Mouse (Mus musculus): ENCODE results near the gene P2rx7.

DNA sequence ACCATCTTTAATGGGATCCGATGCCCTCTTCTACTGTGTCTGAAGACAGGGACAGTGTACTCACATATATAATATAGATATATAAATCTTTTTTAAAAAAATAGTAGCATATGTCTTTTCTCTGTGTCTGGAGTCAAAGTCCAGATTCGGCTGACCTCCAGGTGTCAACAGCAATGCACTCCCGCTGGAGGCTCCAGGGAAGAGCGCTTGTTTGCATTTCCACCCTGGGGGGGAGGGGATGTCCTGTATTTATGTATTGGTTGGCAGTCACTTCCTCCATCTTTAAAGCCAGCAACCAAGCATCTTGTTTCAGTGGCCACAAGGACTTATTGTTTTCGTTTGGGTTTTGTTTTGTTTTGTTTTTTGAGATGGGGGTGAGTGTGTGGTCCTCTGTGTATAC is 21.3 kb downstream of the P2rx7 start:
- TF ChIP-seq CTCF (IDR thresholded peaks at IDR 0.05; ENCODE audit: insufficient read depth, low read length): no peak
- no peak for TF ChIP-seq POLR2A (IDR thresholded peaks at IDR 0.05; ENCODE audit: borderline replicate concordance, extremely low read depth, low read depth, low read length)
